Mouse (Mus musculus) gastrocnemius, adult 8-10 months (tissue): Measurements from ENCODE around the gene Lage3. TPM values are rescaled to one million over a fixed set of nuclear protein-coding genes. Genes with fewer than 3 reads are reported as not detected.
"Not testable (repeated sequence)": the region's sequence is repeated elsewhere in the genome, so short reads cannot be mapped to it uniquely, and the experiment has no call there.

Experiments used
- DNase-seq, 2 experiments: peaks; one replicate each; pipeline ENCODE4 v3.0.0; 2022; ENCODE audit warnings: low spot score in 2 of 2
- total RNA-seq, 4 experiments: library from RNA; stranded (reverse); gene quantifications; 2 replicates each; pipeline ENCODE4 v1.2.4; 2022

The Lage3 gene
- total RNA-seq, result 10 to 100 TPM; 36.1 to 50.3 (median 43.0) TPM

GRCm38 (mm10) chrX:74353467-74353770 is at the start of gene Lage3:
Gene Lage3, minus strand, starts transcription at chrX:74353618.
- DNase-seq, result peak; percentile 50 to 71

DNA sequence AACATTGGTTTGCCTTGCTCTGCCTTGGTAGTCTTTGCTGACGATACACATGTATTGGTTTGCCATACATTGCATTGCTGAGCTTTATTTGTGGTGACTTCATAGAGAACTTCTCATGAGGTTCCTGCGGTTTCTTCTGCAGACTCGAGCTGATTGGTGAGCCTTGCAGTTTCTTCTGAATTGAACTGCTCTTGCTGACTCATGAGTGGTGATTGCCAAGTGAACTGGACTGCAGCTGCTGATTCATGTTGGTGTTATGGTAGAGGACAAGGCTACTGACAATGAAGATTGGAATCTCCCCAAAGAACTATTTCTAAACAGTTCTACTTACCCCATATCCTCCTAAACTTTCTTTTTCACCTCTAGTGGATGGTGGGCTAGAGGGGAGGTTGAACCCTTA is 46.7 kb upstream of the Lage3 start:
- no peak for DNase-seq

GRCm38 (mm10) chrX:74392535-74393443 is 39.4 kb upstream of the Lage3 start, which contains the start of the genes Fam3a and Ikbkg:
Gene Fam3a, minus strand, starts transcription at chrX:74393272.
Gene Ikbkg, plus strand, starts transcription at chrX:74393290.
- peak; percentile 65 to 74 for DNase-seq

GRCm38 (mm10) chrX:74388153-74388552 is 34.7 kb upstream of the Lage3 start:
- DNase-seq, result no peak

DNA sequence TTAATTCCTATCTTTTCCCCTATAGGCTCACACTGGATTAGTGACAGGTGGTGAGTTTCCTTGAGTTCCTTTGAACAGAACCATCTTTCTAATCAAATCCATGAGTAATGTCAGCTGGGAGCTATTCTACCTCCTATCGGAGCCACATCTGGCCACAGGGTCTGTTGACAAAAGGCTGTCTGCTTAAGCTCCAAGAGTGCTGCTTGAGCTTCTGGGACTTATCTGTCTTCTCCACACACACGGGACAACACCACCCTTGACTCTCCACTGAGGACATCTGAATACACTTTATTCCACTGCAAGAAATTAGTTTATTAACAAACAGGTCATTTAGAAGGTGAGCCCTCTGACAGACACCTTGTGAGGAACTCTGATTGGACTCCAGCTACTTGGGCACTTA is 31.0 kb upstream of the Lage3 start:
- no peak for DNase-seq

- peak; percentile 79 to 87 for DNase-seq
Measured at GRCm38 (mm10) chrX:74372888-74373549, 19.6 kb upstream of the Lage3 start, which contains the start of the genes Ubl4a and Slc10a3. Gene Ubl4a, minus strand, starts transcription at chrX:74373218. Gene Slc10a3, minus strand, starts transcription at chrX:74373349.

- DNase-seq, result peak; percentile 53 to 55
Measured at GRCm38 (mm10) chrX:74368209-74368909, 14.9 kb upstream of the Lage3 start.

GRCm38 (mm10) chrX:74367512-74367911 is 14.1 kb upstream of the Lage3 start:
- no peak for DNase-seq

- DNase-seq, result no peak
Measured at GRCm38 (mm10) chrX:74359171-74359570, 5.8 kb upstream of the Lage3 start.

DNA sequence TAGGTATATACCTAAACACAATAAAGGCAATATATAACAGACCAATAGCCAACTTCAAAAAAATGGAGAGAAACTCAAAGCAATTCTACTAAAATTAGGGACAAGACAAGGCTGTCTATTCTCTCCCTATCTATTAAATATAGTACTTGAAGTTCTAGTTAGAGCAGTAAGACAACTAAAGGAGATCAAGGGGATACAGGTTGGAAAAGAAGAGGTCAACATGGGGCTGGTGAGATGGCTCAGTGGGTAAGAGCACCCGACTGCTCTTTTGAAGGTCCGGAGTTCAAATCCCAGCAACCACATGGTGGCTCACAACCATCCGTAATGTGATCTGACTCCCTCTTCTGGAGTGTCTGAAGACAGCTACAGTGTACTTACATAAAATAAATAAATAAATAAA is 3.7 kb upstream of the Lage3 start:
- not testable (repeated sequence) for DNase-seq

DNA sequence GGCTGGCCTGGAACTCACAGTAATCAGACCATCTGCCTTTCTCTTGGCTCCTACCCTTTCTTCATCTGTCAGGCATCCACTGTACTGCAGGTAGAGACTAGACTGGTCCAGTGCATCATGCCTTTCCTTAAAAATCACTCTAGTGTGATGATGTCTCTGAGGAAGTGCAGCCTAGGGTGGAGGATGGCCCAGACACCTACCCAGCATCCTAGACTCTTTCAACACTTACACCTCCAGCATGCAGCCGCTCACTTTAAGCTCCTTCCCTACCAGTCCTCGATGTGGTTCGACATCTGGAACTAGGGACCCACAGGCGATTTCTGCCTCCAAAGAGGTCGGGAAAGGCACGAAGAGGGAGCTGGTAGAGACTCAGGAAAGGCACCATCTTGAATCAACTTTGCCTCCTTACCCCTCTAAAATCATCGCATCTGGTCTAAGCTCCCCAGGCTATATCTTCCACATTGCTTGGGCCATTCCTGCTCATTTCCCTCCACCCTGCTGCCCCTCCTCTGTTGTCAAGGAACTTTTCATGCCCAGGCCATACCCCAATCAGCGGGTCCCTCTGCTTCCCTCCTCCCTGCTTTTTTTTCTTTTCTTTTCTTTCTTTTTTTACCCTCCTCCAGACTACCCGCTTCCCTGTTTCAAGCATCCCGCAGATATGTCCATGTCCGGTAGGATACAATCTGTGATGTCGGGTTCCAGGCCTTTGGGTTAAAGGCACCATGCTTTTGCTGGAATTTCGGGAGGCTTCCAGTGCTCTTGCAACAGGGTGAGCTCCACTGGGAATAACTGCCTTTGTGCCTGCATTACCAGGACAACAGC is 562 bp downstream of the Lage3 start:
- DNase-seq, result no peak

DNA sequence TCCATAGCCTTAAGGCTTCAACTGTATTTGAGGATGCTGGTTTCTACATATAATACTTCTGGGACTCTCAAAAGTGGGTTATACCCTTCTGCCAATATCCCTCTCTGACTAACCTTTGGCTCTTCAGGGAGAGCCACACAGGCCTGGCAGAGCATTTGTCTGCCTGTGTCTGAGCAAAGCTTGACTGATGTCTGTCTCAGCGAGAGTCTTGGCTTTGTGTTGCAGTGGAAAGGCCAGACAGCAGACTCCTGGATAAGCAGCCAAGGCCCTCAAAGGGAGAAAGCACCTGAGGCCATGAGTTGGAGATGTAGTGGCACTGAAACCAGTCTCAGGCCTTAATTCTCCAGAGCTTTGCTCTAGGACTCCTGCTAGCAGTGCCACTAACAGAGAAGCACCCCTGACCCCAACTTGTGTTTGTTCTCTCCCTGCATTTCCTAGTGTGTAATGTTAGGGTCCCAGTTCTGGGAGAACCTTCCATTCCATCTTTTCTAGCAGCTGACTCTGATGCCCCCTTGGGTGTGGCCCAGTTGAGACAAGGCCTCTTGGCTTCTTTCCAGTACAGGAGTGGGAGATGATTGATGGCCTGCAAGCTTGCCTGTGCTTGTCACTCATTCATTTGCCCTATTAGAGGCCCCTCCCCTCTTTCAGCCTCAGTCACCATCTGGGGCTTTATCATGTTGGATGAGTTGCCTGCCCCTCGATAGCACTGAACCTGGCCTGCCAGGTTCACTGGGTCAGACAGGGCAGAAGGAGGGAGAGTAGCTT is 23.1 kb downstream of the Lage3 start:
- no peak for DNase-seq

DNA sequence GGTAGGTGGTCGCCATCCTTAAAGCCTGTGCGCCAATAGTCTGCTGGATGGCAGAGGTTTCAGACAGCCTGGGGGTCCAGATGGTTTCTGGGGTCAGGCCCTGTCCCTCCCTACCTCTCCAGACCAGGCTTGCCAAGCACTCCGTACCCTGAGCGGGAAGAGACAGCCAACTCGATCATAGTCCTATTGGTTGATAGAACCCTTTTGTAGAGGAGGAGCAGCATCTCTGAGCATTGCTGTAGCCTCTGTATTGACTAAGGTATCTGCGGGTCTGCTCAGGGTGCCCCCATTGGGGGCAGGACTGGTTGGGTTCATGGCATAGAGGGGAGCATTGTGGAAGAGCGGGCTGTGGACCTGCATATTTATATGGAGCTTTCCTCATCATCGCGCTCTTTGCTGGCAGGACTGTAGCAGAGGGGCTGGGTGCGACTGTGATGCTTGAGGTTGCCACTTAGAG is 24.2 kb downstream of the Lage3 start:
- no peak for DNase-seq

DNA sequence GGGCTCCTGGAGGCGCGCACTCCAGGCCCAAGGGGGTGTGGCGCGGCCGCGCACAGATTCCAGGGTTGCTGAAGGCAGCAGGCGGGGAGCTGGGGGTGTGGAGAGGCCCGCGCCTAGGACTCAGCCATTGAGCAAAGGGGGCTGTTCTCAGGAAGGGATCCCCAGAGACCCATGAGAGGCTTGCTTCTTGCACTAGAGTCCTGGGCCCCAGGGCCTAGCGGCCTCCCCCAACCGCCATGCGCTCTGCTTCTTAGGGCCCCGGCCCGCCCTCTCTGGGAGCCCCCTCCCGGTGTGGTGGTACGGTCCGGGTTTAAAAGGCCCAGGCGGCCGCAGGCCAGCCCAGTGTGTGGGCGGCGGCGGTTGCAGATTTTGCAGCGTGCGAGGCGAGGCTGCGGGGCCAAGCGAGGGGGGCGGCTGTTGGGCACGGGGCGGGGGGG is 24.7 kb downstream of the Lage3 start, which contains the start of gene Plxna3:
Gene Plxna3 (plus strand): TSS at position 342 of the 437 bp plus-strand sequence.
- peak; percentile 37 for DNase-seq

DNA sequence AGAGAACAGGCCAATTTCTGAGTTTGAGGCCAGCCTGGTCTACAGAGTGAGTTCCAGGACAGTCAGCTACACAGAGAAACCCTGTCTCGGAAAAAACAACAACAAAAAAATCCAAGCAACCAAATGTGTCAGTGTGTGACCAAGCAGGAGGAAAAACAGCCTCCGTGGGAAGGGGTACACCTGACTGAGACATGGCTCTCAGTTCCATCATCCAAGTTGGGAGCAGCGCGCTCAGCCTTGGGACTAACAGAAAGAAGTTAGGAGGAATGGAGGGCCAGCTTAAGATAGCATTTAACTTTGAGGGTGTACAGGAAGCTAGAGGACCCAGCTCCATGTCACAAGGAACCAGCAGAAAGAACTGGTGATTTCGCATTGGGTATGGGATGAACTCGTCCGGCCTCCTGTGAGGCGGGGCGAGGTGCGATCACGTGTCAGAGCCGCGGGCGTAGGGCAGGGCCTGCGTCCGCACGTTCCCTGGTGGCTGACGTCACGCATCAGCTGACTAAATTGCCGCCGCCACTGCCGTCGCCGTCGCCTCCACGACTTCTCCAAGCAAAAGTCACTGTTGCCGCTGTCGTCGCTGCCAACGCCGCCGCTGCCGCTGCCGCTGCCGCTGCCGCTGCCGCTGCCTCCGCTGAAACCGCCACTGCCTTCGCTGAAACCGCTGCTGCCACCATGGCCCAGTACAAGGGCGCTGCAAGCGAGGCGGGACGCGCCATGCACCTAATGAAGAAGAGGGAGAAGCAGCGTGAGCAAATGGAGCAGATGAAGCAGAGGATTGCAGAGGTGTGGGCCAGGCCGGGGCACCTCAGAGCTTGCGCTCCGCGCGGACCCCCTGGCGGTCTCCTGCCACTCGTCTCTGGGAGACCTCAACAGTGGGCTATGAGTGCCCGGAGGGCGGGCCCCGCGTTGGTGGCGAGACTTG is 40.6 kb downstream of the Lage3 start, which contains the start of gene Fam50a:
Gene Fam50a (plus strand): TSS at position 494 of the 925 bp plus-strand sequence.
- DNase-seq, result peak; percentile 78 to 82

GRCm38 (mm10) chrX:74304867-74305700 is 48.3 kb downstream of the Lage3 start, which contains the start of gene Gdi1:
Gene Gdi1, plus strand, starts transcription at chrX:74304998.
- DNase-seq, result peak; percentile 45 to 53
